Mouse (Mus musculus): ENCODE measurements around the gene Rundc3b.

GRCm38 (mm10) chr5:8455565-8455964 lies 167.2 kb downstream of the Rundc3b start:
- TF ChIP-seq CTCF (IDR thresholded peaks at IDR 0.05; ENCODE audit: low read depth) (no peak), EP300 (optimal IDR thresholded peaks at IDR 0.05) (no peak)

Data from stomach, postnatal 0 days (tissue).